Mouse (Mus musculus): ENCODE measurements around the gene Mllt3. TPM values are rescaled to one million over a fixed set of nuclear protein-coding genes. Genes with fewer than 3 reads are reported as not detected.

The Mllt3 gene
- polyA plus RNA-seq, 1 experiment from 2014 or later = 116 TPM

GRCm38 (mm10) chr4:87902584-87902983 lies 130.6 kb downstream of the Mllt3 start:
- Histone ChIP-seq H3K9me3 (replicated peaks) (no peaks in the 10 kb centered on the region), H3K27ac (no peak overlapping the region), H3K4me1 (peaks cover 27% of the 10 kb centered on the region), H3K27me3 (no peaks in the 10 kb centered on the region), H3K4me3 (no peak overlapping the region), H3K36me3 (ENCODE audit: poor library complexity, severe bottlenecking) (no peaks in the 10 kb centered on the region), H3K9ac (no peak overlapping the region), H3K4me2 (no peak overlapping the region)
- 93% methylated on average over 4 of the region's 4 CpGs for WGBS
- ATAC-seq = no peak

- 12% methylated on average over 1 of the region's 1 CpGs for WGBS
- ATAC-seq = peak; percentile 13; the same call in 1 of the 2 replicates
Observed at GRCm38 (mm10) chr4:87901166-87901565, 132.0 kb downstream of the Mllt3 start.

DNA sequence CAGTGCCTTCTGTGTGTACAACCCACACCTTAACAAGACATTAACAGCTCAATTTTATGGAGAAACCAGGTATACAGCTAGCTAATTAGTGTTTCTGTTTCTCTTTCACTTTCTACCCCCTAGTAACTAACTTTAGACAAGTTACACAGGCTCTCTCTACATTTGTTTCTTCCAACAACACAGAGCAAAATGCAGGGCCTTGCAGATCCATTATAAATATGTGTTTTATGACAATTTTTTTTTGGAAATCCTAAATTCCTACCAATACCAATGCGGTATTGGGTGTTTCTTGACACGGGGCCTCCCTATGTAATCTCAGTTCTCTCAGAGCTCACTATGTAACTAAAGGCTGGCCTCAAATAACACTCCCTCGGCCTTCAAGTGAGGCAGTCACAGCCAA lies 139.7 kb downstream of the Mllt3 start:
- 91% methylated on average over 3 of the region's 3 CpGs for WGBS
- Histone ChIP-seq H3K4me2 (no peak overlapping the region), H3K4me3 (no peak overlapping the region), H3K27me3 (no peaks in the 10 kb centered on the region), H3K36me3 (ENCODE audit: poor library complexity, severe bottlenecking) (no peaks in the 10 kb centered on the region), H3K9me3 (replicated peaks) (no peaks in the 10 kb centered on the region), H3K4me1 (peaks cover 23% of the 10 kb centered on the region), H3K27ac (no peak overlapping the region), H3K9ac (no peak overlapping the region)
- ATAC-seq = no peak

More at GRCm38 (mm10) chr4:87901166-87901565, 132.0 kb downstream of the Mllt3 start:
- no peaks in the 10 kb centered on the region for H3K9me3 ChIP-seq (replicated peaks)
- peaks cover 16% of the 10 kb centered on the region for H3K4me1 ChIP-seq
- H3K4me3 ChIP-seq = no peak overlapping the region
- no peak overlapping the region for H3K4me2 ChIP-seq
- no peaks in the 10 kb centered on the region for H3K27me3 ChIP-seq
- H3K9ac ChIP-seq = no peak overlapping the region
- no peak overlapping the region for H3K27ac ChIP-seq
- H3K36me3 ChIP-seq (ENCODE audit: poor library complexity, severe bottlenecking) = no peaks in the 10 kb centered on the region

DNA sequence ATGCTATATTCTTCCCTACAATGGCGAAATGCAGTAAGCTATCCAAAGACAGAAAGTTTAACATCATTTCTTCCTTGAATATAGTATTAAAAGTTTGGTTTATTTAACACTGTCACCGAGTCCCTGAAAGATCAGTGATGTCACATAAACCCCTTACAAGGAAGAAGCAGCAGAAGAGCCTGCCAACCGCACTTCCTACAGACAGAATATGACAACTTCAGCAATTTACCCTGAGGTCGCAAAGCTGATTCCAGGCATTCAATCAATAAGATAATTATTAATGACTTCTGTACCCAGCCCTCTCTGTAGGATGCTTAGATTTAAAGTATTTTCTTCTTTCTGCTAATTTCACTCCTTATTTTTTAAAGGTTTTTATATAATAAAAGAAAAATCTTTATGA lies 140.2 kb downstream of the Mllt3 start:
- H3K9ac ChIP-seq = no peak overlapping the region
- no peak overlapping the region for H3K27ac ChIP-seq
- peaks cover 24% of the 10 kb centered on the region for H3K4me1 ChIP-seq
- H3K9me3 ChIP-seq (replicated peaks) = no peaks in the 10 kb centered on the region
- no peak for ATAC-seq
- H3K36me3 ChIP-seq (ENCODE audit: poor library complexity, severe bottlenecking) = no peaks in the 10 kb centered on the region
- H3K4me2 ChIP-seq = no peak overlapping the region
- no peak overlapping the region for H3K4me3 ChIP-seq
- WGBS = 85% methylated on average over 4 of the region's 4 CpGs
- no peaks in the 10 kb centered on the region for H3K27me3 ChIP-seq

DNA sequence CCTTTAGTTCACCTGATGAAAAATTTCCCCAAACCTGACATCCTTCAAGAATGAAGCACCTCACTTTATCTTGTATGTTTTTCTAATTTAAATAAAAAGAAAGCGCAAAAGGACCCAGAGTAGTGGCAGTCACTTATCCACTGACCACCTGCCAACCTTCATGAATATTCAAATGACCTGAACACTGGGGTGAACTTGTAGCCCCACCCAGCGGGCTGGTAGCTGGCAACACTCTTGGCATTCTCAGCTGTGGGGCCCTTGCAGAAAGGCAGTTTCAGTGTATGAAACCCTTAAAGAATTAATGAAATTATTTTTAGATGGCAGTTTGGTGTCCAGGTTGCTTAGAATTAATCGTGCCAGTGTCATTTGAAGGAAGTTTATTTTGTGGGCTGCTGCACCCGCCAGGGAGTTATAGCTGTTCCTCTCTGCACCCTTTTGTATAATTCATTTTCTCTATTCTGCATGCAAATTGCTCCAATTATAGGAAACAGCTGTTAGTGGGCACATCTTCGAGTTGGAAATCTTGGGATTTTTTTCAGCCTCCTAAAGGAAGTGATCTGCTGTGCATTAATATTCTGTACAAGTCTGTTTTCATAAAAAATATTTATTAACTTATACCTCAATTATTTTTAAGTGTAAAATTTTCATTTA lies 149.8 kb downstream of the Mllt3 start:
- Histone ChIP-seq H3K36me3 (ENCODE audit: poor library complexity, severe bottlenecking) (no peaks in the 10 kb centered on the region), H3K4me3 (no peak overlapping the region), H3K4me2 (peak overlapping the region; percentile 34), H3K27ac (peak overlapping the region; percentile 68), H3K9me3 (replicated peaks) (no peaks in the 10 kb centered on the region), H3K9ac (no peak overlapping the region), H3K27me3 (no peaks in the 10 kb centered on the region), H3K4me1 (peaks cover 31% of the 10 kb centered on the region)
- WGBS = 26% methylated on average over 5 of the region's 5 CpGs
- peak; percentile 82 for ATAC-seq

DNA sequence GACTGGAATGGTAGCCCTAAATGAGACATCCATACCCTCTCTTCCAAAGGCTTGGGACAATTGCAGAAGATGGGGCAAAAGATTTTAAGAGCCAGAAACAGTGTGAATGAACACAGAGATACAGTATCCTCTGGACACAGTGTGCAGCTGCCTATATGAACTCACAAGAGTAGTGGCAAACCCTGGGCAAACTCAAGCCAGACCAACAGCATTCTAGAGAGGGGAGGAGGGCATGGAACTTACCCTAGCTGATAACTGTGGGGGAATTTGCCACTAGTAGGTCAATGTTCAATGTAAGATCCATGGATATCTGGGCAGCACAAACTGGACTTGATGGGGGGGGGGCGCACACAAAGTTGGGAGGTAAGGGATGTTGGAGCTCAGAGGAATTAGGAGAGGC lies 151.2 kb downstream of the Mllt3 start:
- H3K27me3 ChIP-seq = no peaks in the 10 kb centered on the region
- H3K9ac ChIP-seq = no peak overlapping the region
- no peak for ATAC-seq
- no peak overlapping the region for H3K4me3 ChIP-seq
- WGBS = 95% methylated on average over 1 of the region's 1 CpGs
- no peak overlapping the region for H3K4me2 ChIP-seq
- H3K4me1 ChIP-seq = peaks cover 31% of the 10 kb centered on the region
- no peaks in the 10 kb centered on the region for H3K9me3 ChIP-seq (replicated peaks)
- no peaks in the 10 kb centered on the region for H3K36me3 ChIP-seq (ENCODE audit: poor library complexity, severe bottlenecking)
- H3K27ac ChIP-seq = no peak overlapping the region

DNA sequence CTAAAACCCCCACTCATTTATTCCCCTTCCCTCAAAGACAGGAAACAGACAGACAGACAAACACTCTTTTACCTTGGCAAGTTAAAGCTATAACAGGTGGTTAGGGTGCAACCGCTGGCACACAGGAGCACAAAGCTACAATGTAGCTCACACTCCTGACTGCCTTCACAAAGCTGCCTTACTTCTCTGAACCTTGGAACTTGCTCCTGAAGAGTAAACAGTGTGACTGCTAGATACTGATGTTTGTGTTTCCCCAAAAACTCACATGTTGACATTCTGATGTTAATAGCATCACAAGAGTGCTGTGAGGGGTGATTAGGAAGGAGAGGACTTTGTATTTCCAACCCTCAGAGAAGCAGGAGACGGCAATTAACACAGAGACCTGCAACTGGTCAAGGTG lies 151.6 kb downstream of the Mllt3 start:
- no peaks in the 10 kb centered on the region for H3K27me3 ChIP-seq
- no peak for ATAC-seq
- no peak overlapping the region for H3K4me2 ChIP-seq
- H3K9ac ChIP-seq = no peak overlapping the region
- 93% methylated on average over 2 of the region's 2 CpGs for WGBS
- no peak overlapping the region for H3K4me3 ChIP-seq
- no peaks in the 10 kb centered on the region for H3K36me3 ChIP-seq (ENCODE audit: poor library complexity, severe bottlenecking)
- H3K4me1 ChIP-seq = peaks cover 31% of the 10 kb centered on the region
- H3K9me3 ChIP-seq (replicated peaks) = no peaks in the 10 kb centered on the region
- no peak overlapping the region for H3K27ac ChIP-seq

GRCm38 (mm10) chr4:87880297-87880696 lies 152.9 kb downstream of the Mllt3 start:
- Histone ChIP-seq H3K4me2 (no peak overlapping the region), H3K36me3 (ENCODE audit: poor library complexity, severe bottlenecking) (no peaks in the 10 kb centered on the region), H3K9me3 (replicated peaks) (no peaks in the 10 kb centered on the region), H3K9ac (no peak overlapping the region), H3K27ac (no peak overlapping the region), H3K4me1 (peaks cover 31% of the 10 kb centered on the region), H3K4me3 (no peak overlapping the region), H3K27me3 (no peaks in the 10 kb centered on the region)
- WGBS = 86% methylated on average over 2 of the region's 2 CpGs
- no peak for ATAC-seq

DNA sequence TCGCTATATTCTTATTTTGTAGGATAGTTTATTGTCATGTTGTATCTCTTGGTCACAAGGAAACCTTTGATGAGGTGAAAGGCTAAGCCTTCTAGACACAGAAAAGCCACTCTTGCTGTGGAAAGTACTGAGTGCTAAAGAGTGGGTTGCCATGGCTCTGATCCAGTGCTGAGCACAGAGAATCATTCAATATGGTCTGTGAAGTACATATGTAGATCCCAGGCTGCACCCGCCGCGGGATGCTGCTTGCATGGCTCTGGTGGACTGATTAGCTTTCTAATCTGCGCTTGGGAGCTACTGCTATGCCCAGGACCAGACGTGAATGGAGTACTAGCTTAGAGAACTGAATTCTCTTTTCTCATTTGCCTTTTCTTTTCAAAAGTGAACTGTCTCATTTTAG lies 154.5 kb downstream of the Mllt3 start:
- Histone ChIP-seq H3K9me3 (replicated peaks) (no peaks in the 10 kb centered on the region), H3K4me3 (no peak overlapping the region), H3K36me3 (ENCODE audit: poor library complexity, severe bottlenecking) (0 out of 2 replicates have a peak, but pooled peaks cover under 1% of the 10 kb centered on the region), H3K27ac (no peak overlapping the region), H3K4me1 (peaks cover 21% of the 10 kb centered on the region), H3K4me2 (no peak overlapping the region), H3K9ac (no peak overlapping the region), H3K27me3 (no peaks in the 10 kb centered on the region)
- WGBS = 78% methylated on average over 6 of the region's 6 CpGs
- no peak for ATAC-seq

GRCm38 (mm10) chr4:87870563-87870962 lies 162.6 kb downstream of the Mllt3 start:
- 49% methylated on average over 2 of the region's 2 CpGs for WGBS
- no peaks in the 10 kb centered on the region for H3K9me3 ChIP-seq (replicated peaks)
- no peak for ATAC-seq
- peaks cover 11% of the 10 kb centered on the region; the same call in 1 of the 2 replicates for H3K4me1 ChIP-seq
- no peak overlapping the region for H3K9ac ChIP-seq
- peaks cover 24% of the 10 kb centered on the region for H3K36me3 ChIP-seq (ENCODE audit: poor library complexity, severe bottlenecking)
- H3K4me3 ChIP-seq = no peak overlapping the region
- H3K4me2 ChIP-seq = no peak overlapping the region
- H3K27me3 ChIP-seq = no peaks in the 10 kb centered on the region
- no peak overlapping the region for H3K27ac ChIP-seq

- Histone ChIP-seq H3K27ac (no peak overlapping the region), H3K4me3 (no peak overlapping the region), H3K4me1 (peaks cover 21% of the 10 kb centered on the region; the same call in 1 of the 2 replicates), H3K9ac (no peak overlapping the region), H3K9me3 (replicated peaks) (no peaks in the 10 kb centered on the region), H3K4me2 (no peak overlapping the region), H3K27me3 (no peaks in the 10 kb centered on the region), H3K36me3 (ENCODE audit: poor library complexity, severe bottlenecking) (peaks cover 8% of the 10 kb centered on the region; the same call in 1 of the 2 replicates)
- no peak for ATAC-seq
- 77% methylated on average over 3 of the region's 3 CpGs for WGBS
Observed at GRCm38 (mm10) chr4:87866564-87866963, 166.6 kb downstream of the Mllt3 start.

DNA sequence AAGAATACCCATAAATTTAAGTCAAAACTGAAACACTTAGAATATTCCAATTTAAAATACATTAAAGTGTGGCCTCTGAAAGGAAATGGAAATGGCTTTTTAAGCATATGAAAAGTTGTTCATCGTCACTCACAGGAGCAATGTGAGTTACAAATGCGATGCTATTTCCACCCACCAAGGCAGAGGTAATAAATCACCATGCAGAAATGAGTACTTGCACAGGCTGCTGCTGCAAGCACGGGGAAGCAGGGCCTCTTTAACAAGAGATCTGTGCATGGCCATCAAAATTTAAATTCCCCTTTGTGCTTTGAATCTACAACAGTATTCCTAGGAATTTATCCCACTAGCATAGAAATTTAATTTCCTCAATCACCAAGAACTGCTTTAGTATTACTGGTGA lies 167.3 kb downstream of the Mllt3 start:
- Histone ChIP-seq H3K9ac (no peak overlapping the region), H3K36me3 (ENCODE audit: poor library complexity, severe bottlenecking) (0 out of 2 replicates have a peak, but pooled peaks cover 3% of the 10 kb centered on the region), H3K4me1 (peaks cover 21% of the 10 kb centered on the region; the same call in 1 of the 2 replicates), H3K27me3 (no peaks in the 10 kb centered on the region), H3K4me3 (no peak overlapping the region), H3K9me3 (replicated peaks) (no peaks in the 10 kb centered on the region), H3K27ac (no peak overlapping the region), H3K4me2 (no peak overlapping the region)
- WGBS = 87% methylated on average over 3 of the region's 3 CpGs
- no peak for ATAC-seq

- Histone ChIP-seq H3K36me3 (ENCODE audit: poor library complexity, severe bottlenecking) (no peaks in the 10 kb centered on the region), H3K27me3 (no peaks in the 10 kb centered on the region), H3K4me1 (peaks cover 21% of the 10 kb centered on the region; the same call in 1 of the 2 replicates), H3K4me3 (no peak overlapping the region), H3K27ac (no peak overlapping the region), H3K4me2 (no peak overlapping the region), H3K9ac (no peak overlapping the region), H3K9me3 (replicated peaks) (no peaks in the 10 kb centered on the region)
- no peak for ATAC-seq
- 77% methylated on average over 3 of the region's 3 CpGs for WGBS
Observed at GRCm38 (mm10) chr4:87865041-87865440, 168.1 kb downstream of the Mllt3 start.
